Mouse (Mus musculus) small intestine, adult 2 months (tissue): ENCODE data around the gene Samsn1. TPM values are rescaled to one million over a fixed set of nuclear protein-coding genes. Genes with fewer than 3 reads are reported as not detected.

Source experiments
- H3K27ac ChIP-seq: fragments of 200-500 bp; 2 replicates; pipeline ENCODE4 v1.5.1; 2012; ENCODE audit warnings: low read depth, low read length, control low read depth, inconsistent platforms; ENCODE audit not compliant: insufficient read depth
- H3K27me3 ChIP-seq: fragments of 200-500 bp; 2 replicates; pipeline ENCODE4 v1.6.1; 2012; ENCODE audit warnings: mild to moderate bottlenecking, moderate library complexity, low read length, inconsistent platforms; ENCODE audit not compliant: control insufficient read depth, insufficient read depth
- H3K36me3 ChIP-seq: fragments of 200-500 bp; 2 replicates; pipeline ENCODE4 v1.6.1; 2012; ENCODE audit warnings: mild to moderate bottlenecking, low read length, control low read depth, inconsistent platforms; ENCODE audit not compliant: control insufficient read depth, insufficient read depth
- H3K4me1 ChIP-seq: fragments of 200-500 bp; 2 replicates; pipeline ENCODE4 v1.6.1; 2012; ENCODE audit warnings: low read length, inconsistent platforms, mixed read lengths; ENCODE audit not compliant: control insufficient read depth, insufficient read depth, insufficient read length
- H3K4me3 ChIP-seq: fragments of 200-500 bp; 2 replicates; pipeline ENCODE4 v1.5.1; 2012; ENCODE audit warnings: low read depth, mild to moderate bottlenecking, control low read depth, inconsistent platforms, low read length, moderate library complexity
- CTCF ChIP-seq: fragments of 200-500 bp; IDR thresholded peaks from 2 replicates; pipeline ENCODE4 v1.5.1; 2012; ENCODE audit warnings: low read depth, mild to moderate bottlenecking, control low read depth, inconsistent platforms, low read length, moderate library complexity, mixed read lengths; ENCODE audit not compliant: insufficient replicate concordance, insufficient read length; ENCODE audit errors: extremely low read depth
- POLR2A ChIP-seq: fragments of 200-500 bp; IDR thresholded peaks from 2 replicates; pipeline ENCODE4 v1.6.1; 2012; ENCODE audit warnings: low read depth, mild to moderate bottlenecking, control low read depth, inconsistent platforms, low read length, moderate library complexity
- WGBS: fragments of 180-500 bp; shearing (Covaris S2); methylation state at CpG from one replicate; pipeline ENCODE4 v1.1.7; 2018; 5-methylcytosine and 5-hydroxymethylcytosine counted together
- polyA plus RNA-seq: library from polyadenylated mRNA; depleted of rRNA; stranded (reverse); fragments of >200 nt; gene quantifications from 2 replicates; pipeline ENCODE4 v1.2.3, GENCODE M21; 2012

Samsn1 gene
- polyA plus RNA-seq, 1 experiment: 0.89 TPM

DNA sequence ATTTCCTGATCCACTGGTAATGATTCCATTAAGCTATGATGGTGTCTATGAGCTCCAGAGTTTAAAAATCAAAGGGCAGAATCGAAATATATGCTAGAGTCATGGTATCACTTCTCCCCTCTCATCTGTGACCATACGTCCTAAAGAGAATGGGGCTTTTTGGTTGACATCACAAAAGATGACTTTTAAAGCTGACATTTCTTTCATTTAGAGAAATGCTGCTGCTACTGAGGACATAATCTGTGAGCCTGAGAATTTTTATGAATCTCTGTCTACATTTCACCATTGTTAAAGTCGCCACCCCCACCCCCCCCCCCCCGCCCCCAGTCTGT lies 91.9 kb downstream of the Samsn1 start:
- peaks cover 6% of the 10 kb centered on the region; the same call in 1 of the 2 replicates for H3K4me1 ChIP-seq
- H3K36me3 ChIP-seq: no peaks in the 10 kb centered on the region
- H3K4me3 ChIP-seq: no peak overlapping the region
- TF ChIP-seq POLR2A (no peak), CTCF (no peak)
- WGBS: 81% methylated on average over 4 of the region's 4 CpGs
- H3K27me3 ChIP-seq: no peaks in the 10 kb centered on the region
- H3K27ac ChIP-seq: no peak overlapping the region

- H3K4me3 ChIP-seq: no peak overlapping the region
- TF ChIP-seq CTCF (no peak), POLR2A (no peak)
- H3K27ac ChIP-seq: no peak overlapping the region
- no peaks in the 10 kb centered on the region for H3K36me3 ChIP-seq
- WGBS: 77% methylated on average over 11 of the region's 11 CpGs
- H3K27me3 ChIP-seq: no peaks in the 10 kb centered on the region
- peaks cover 8% of the 10 kb centered on the region; the same call in 1 of the 2 replicates for H3K4me1 ChIP-seq
Measured at GRCm38 (mm10) chr16:75929536-75930221, 92.4 kb downstream of the Samsn1 start.

DNA sequence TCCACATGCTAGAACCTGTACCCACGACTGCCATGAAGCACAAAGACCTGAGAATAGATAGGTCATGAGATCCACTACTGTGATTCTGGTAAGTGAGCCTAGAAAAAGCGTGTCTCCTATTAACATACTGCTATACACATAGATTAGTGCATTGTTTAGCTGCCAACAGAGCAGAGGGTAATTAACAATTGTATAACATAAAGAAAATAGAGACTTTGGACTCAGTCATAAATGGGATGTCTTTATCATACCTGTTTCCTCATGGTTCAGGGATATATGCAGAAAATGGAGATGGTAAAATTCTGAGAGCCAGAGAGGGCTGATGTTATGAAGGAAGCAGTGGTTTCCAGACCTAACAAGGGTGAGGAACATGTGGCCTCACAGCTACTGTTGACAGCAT lies 95.6 kb downstream of the Samsn1 start:
- H3K27me3 ChIP-seq: no peaks in the 10 kb centered on the region
- 30% methylated on average over 2 of the region's 2 CpGs for WGBS
- no peaks in the 10 kb centered on the region for H3K36me3 ChIP-seq
- no peak overlapping the region for H3K27ac ChIP-seq
- TF ChIP-seq CTCF (no peak), POLR2A (no peak)
- no peak overlapping the region for H3K4me3 ChIP-seq
- H3K4me1 ChIP-seq: peaks cover 8% of the 10 kb centered on the region; the same call in 1 of the 2 replicates

DNA sequence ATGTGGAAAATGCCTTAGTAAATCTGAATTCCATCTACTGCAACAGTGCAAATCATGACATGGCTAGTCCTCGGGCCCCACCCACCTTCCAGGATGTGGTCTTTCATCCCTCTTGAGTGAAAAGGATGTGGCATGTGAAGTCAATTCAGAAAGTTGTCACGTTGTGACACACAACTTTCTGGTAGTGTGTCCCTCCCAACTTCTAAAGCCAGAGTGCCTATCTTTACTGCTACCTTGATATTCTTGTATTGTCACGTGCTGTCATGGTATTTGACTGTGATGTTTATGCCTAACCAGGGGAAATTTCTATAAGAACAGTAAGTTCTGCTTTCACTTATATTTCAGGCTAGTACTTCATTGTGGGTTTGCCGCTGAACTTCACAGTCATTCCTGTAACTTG lies 101.2 kb downstream of the Samsn1 start:
- TF ChIP-seq POLR2A: no peak
- no peak for TF ChIP-seq CTCF
- H3K4me3 ChIP-seq: no peak overlapping the region
- peaks cover 2% of the 10 kb centered on the region; the same call in 1 of the 2 replicates for H3K4me1 ChIP-seq
- no peaks in the 10 kb centered on the region for H3K36me3 ChIP-seq
- H3K27ac ChIP-seq: no peak overlapping the region
- WGBS: 83% methylated on average over 4 of the region's 4 CpGs
- H3K27me3 ChIP-seq: no peaks in the 10 kb centered on the region

GRCm38 (mm10) chr16:75919298-75919697 lies 102.8 kb downstream of the Samsn1 start:
- WGBS: 87% methylated on average over 4 of the region's 4 CpGs
- Histone ChIP-seq H3K4me1 (no peaks in the 10 kb centered on the region), H3K27me3 (no peaks in the 10 kb centered on the region), H3K4me3 (no peak overlapping the region), H3K27ac (no peak overlapping the region), H3K36me3 (no peaks in the 10 kb centered on the region)
- TF ChIP-seq CTCF: no peak
- TF ChIP-seq POLR2A: no peak

- TF ChIP-seq CTCF (no peak), POLR2A (no peak)
- Histone ChIP-seq H3K4me1 (no peaks in the 10 kb centered on the region), H3K27me3 (no peaks in the 10 kb centered on the region), H3K27ac (no peak overlapping the region), H3K4me3 (no peak overlapping the region), H3K36me3 (no peaks in the 10 kb centered on the region)
- 64% methylated on average over 5 of the region's 5 CpGs for WGBS
Measured at GRCm38 (mm10) chr16:75917712-75918111, 104.4 kb downstream of the Samsn1 start.

DNA sequence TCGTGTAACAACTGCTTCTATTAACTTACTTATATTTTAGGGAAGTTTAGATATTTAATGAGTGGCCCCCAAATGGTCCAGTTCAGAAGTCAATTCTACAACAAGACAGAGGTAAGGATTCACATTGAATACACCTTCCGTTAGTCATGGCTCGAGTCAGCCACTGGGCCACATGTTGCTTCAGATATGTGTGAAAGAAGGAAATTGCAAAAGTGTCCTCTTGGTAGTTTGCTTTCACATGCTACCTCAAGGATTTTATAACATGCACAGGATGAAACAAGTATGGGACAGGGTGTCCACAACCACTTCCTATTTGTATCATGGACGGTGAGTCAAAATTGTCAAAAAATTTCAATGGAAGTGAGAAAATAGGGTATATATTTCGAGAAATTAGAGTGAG lies 110.0 kb downstream of the Samsn1 start:
- H3K27me3 ChIP-seq: no peaks in the 10 kb centered on the region
- H3K36me3 ChIP-seq: no peaks in the 10 kb centered on the region
- 82% methylated on average over 5 of the region's 5 CpGs for WGBS
- H3K4me3 ChIP-seq: no peak overlapping the region
- no peaks in the 10 kb centered on the region for H3K4me1 ChIP-seq
- H3K27ac ChIP-seq: no peak overlapping the region
- no peak for TF ChIP-seq CTCF
- no peak for TF ChIP-seq POLR2A
